Comparison of ENCODE assay signal across 8 mouse cellular contexts in genomic region chr7:141338576-141339131, GRCm38 (mm10). TPM values are rescaled to one million over a fixed set of nuclear protein-coding genes. Genes with fewer than 3 reads are reported as not detected.
DNase-seq lines count a peak whose midpoint lies in the region; ATAC-seq and TF ChIP-seq lines count a peak whose summit lies in the region.

Gene Eps8l2 (plus strand): TSS chr7:141338880.

- no peak for TF ChIP-seq POLR2A in heart, adult 2 months (IDR thresholded peaks at IDR 0.05; ENCODE audit: insufficient read depth, low read depth, low read length)

- H3K36me3 ChIP-seq in heart, adult 2 months (ENCODE audit: control insufficient read depth, insufficient read depth, low read length), result no peaks in the 10 kb centered on the region
- H3K36me3 ChIP-seq in erythroblast, embryonic 14.5 days (ENCODE audit: control insufficient read depth), result peaks cover 24% of the 10 kb centered on the region
- no peaks in the 10 kb centered on the region; the same call in 1 of the 2 replicates for H3K36me3 ChIP-seq in intestine, embryonic 16.5 days (ENCODE audit: control insufficient read depth, insufficient read depth, low read length)
- no peaks in the 10 kb centered on the region for H3K36me3 ChIP-seq in liver, embryonic 15.5 days (replicated peaks)
- peaks cover 24% of the 10 kb centered on the region for H3K36me3 ChIP-seq in neural tube, embryonic 13.5 days

- 11% methylated on average over 23 of the region's 23 CpGs for WGBS in heart, adult 2 months
- WGBS in intestine, embryonic 16.5 days, result 4% methylated on average over 22 of the region's 23 CpGs
- WGBS in liver, embryonic 15.5 days (ENCODE audit: insufficient replicate concordance), result 6% methylated on average over 23 of the region's 23 CpGs
- WGBS in neural tube, embryonic 13.5 days, result 3% methylated on average over 23 of the region's 23 CpGs

- TF ChIP-seq EP300 in heart, adult 2 months (IDR thresholded peaks at IDR 0.05; ENCODE audit: insufficient read depth, low read depth, low read length), result no peak

- no peaks in the 10 kb centered on the region for H3K79me2 ChIP-seq in heart, adult 2 months (replicated peaks; ENCODE audit: control insufficient read depth, insufficient read depth, low read length)

- H3K9me3 ChIP-seq in erythroblast, embryonic 14.5 days (ENCODE audit: control insufficient read depth, low read length), result no peaks in the 10 kb centered on the region
- no peaks in the 10 kb centered on the region for H3K9me3 ChIP-seq in intestine, embryonic 16.5 days (ENCODE audit: control insufficient read depth, low read length)
- H3K9me3 ChIP-seq in liver, embryonic 15.5 days (replicated peaks), result no peaks in the 10 kb centered on the region
- H3K9me3 ChIP-seq in neural tube, embryonic 13.5 days, result no peaks in the 10 kb centered on the region

- peak within 1 kb of the TSS; percentile 43 for H3K9ac ChIP-seq in heart, adult 2 months (ENCODE audit: low read depth, low read length)
- peak within 1 kb of the TSS; percentile 77 for H3K9ac ChIP-seq in intestine, embryonic 16.5 days (ENCODE audit: low read depth, low read length)
- H3K9ac ChIP-seq in liver, embryonic 15.5 days, result peak within 1 kb of the TSS; percentile 38; the same call in 1 of the 2 replicates
- H3K9ac ChIP-seq in neural tube, embryonic 13.5 days, result 0 out of 2 replicates have a peak within 1 kb of the TSS, but pooled peaks have one; percentile 35

- peak in 1 of 2 experiments; percentile 37 for DNase-seq in heart, adult 2 months
- DNase-seq in heart, adult 8-10 months (ENCODE audit: low spot score), result no peak
- DNase-seq in left cerebral cortex, postnatal 36 days (ENCODE audit: low spot score in 2 of 2), result no peak
- DNase-seq in layer of hippocampus, adult 9-10 months (ENCODE audit: low spot score), result no peak

- peak within 1 kb of the TSS; percentile 54 for H3K27ac ChIP-seq in heart, adult 2 months
- H3K27ac ChIP-seq in intestine, embryonic 16.5 days (ENCODE audit: low read length), result peak within 1 kb of the TSS; percentile 97
- peak within 1 kb of the TSS; percentile 81 for H3K27ac ChIP-seq in liver, embryonic 15.5 days (replicated peaks)
- no peak within 1 kb of the TSS for H3K27ac ChIP-seq in neural tube, embryonic 13.5 days (replicated peaks)

- H3K4me2 ChIP-seq in intestine, embryonic 16.5 days (ENCODE audit: low read depth, low read length), result peak within 1 kb of the TSS; percentile 56
- H3K4me2 ChIP-seq in liver, embryonic 15.5 days, result peak within 1 kb of the TSS; percentile 74
- H3K4me2 ChIP-seq in neural tube, embryonic 13.5 days, result peak within 1 kb of the TSS; percentile 37

- H3K4me1 ChIP-seq in heart, adult 2 months (ENCODE audit: control insufficient read depth, insufficient read depth, low read length), result peaks cover 5% of the 10 kb centered on the region
- peaks cover 21% of the 10 kb centered on the region for H3K4me1 ChIP-seq in erythroblast, embryonic 14.5 days (ENCODE audit: control insufficient read depth)
- H3K4me1 ChIP-seq in intestine, embryonic 16.5 days (ENCODE audit: control insufficient read depth, insufficient read depth, low read length), result peaks cover 32% of the 10 kb centered on the region
- H3K4me1 ChIP-seq in liver, embryonic 15.5 days (replicated peaks), result peaks cover 39% of the 10 kb centered on the region
- peaks cover 11% of the 10 kb centered on the region; the same call in 1 of the 2 replicates for H3K4me1 ChIP-seq in neural tube, embryonic 13.5 days (replicated peaks)

- ATAC-seq in intestine, embryonic 16.5 days, result peak; percentile 90
- ATAC-seq in liver, embryonic 15.5 days (ENCODE audit: insufficient read depth), result peak; percentile 63
- ATAC-seq in neural tube, embryonic 13.5 days (ENCODE audit: low read depth), result no peak

- H3K27me3 ChIP-seq in heart, adult 2 months (ENCODE audit: control insufficient read depth, insufficient read depth, low read length), result no peaks in the 10 kb centered on the region
- peaks cover 9% of the 10 kb centered on the region for H3K27me3 ChIP-seq in erythroblast, embryonic 14.5 days (ENCODE audit: control insufficient read depth)
- no peaks in the 10 kb centered on the region for H3K27me3 ChIP-seq in intestine, embryonic 16.5 days (replicated peaks; ENCODE audit: control insufficient read depth, insufficient read depth, low read length)
- H3K27me3 ChIP-seq in liver, embryonic 15.5 days, result peaks cover 14% of the 10 kb centered on the region; the same call in 1 of the 2 replicates
- peaks cover 13% of the 10 kb centered on the region for H3K27me3 ChIP-seq in neural tube, embryonic 13.5 days

- peak within 1 kb of the TSS; percentile 33 for H3K4me3 ChIP-seq in heart, adult 2 months
- peak within 1 kb of the TSS; percentile 52 for H3K4me3 ChIP-seq in erythroblast, embryonic 14.5 days (replicated peaks)
- peak within 1 kb of the TSS; percentile 58 for H3K4me3 ChIP-seq in intestine, embryonic 16.5 days (ENCODE audit: low read length)
- peak within 1 kb of the TSS; percentile 47 for H3K4me3 ChIP-seq in liver, embryonic 15.5 days (replicated peaks)
- H3K4me3 ChIP-seq in neural tube, embryonic 13.5 days, result peak within 1 kb of the TSS; percentile 8; the same call in 1 of the 2 replicates

- TF ChIP-seq CTCF in heart, adult 2 months (IDR thresholded peaks at IDR 0.05), result peak; percentile 41

- intact Hi-C loops in heart, adult 2 months (cut with DNase I), result no loop called here
- intact Hi-C loops in left cerebral cortex, postnatal 36 days (cut with DNase I), result no loop called here

RNA-seq across cellular contexts. Expression of gene Eps8l2, which starts in this region (rescaled TPM):
- total RNA-seq in heart, adult 2 months (2021), result 1 to 10 TPM; 3.8 to 4.3 TPM
- polyA plus RNA-seq in heart, adult 2 months (2012; rRNA removed), result 5.8 and 8.9 TPM in 2 replicates
- 1 to 10 TPM; 3.7 to 5.0 (median 3.9) TPM for total RNA-seq in heart, adult 8-10 months (2022)
- polyA plus RNA-seq in erythroblast, embryonic 14.5 days (2012), result 0.05 and 0.09 TPM in 2 replicates
- polyA plus RNA-seq in intestine, embryonic 16.5 days (2015; fragmentation: Nextera tagmentation; extraction: Ambion mirVana), result 191 and 214 TPM in 2 replicates
- polyA plus RNA-seq in liver, embryonic 15.5 days (2015; fragmentation: Nextera tagmentation; extraction: Ambion mirVana), result 16.6 and 24.3 TPM in 2 replicates
- 0.43 and 0.76 TPM in 2 replicates for polyA plus RNA-seq in neural tube, embryonic 13.5 days (2015; fragmentation: Nextera tagmentation; extraction: Ambion mirVana)
- total RNA-seq in left cerebral cortex, postnatal 36 days (2021), result 1 to 10 TPM; 4.7 to 5.9 TPM

Comparison
In these comparisons a context has a peak if more than half of its experiments do, and no peak if none do; other contexts are left out.
1. H3K4me3 ChIP-seq: peak in every context shown above with its lines; median percentile 58 in intestine, embryonic 16.5 days; 52 in erythroblast, embryonic 14.5 days; 47 in liver, embryonic 15.5 days; 33 in heart, adult 2 months; 8 in neural tube, embryonic 13.5 days.